Mouse (Mus musculus) heart, postnatal 0 days (tissue): Measurements from ENCODE around the gene Alkbh1. TPM values are rescaled to one million over a fixed set of nuclear protein-coding genes. Genes with fewer than 3 reads are reported as not detected.

ENCODE experiments used
- ATAC-seq: fragments of 200-750 bp; cut with Nextera tagmentation; 2 replicates; pipeline ENCODE4 v1.8.0; 2017; ENCODE audit warnings: low read depth, moderate number of reproducible peaks, moderate library complexity; ENCODE audit not compliant: insufficient read depth
- DNase-seq: peaks from one replicate; pipeline ENCODE4 v3.0.0-alpha.2; 2016; ENCODE audit warnings: low spot score
- H3K27ac ChIP-seq: fragments of 300-500 bp; sonication (generic); 2 replicates; pipeline ENCODE4 v1.5.1; 2014; ENCODE audit warnings: low read depth, mild to moderate bottlenecking
- H3K27me3 ChIP-seq: fragments of 300-500 bp; sonication (generic); 2 replicates; pipeline ENCODE4 v1.6.1; 2014; ENCODE audit warnings: low read length, mixed read lengths; ENCODE audit not compliant: control insufficient read depth, insufficient read depth
- H3K36me3 ChIP-seq: fragments of 300-500 bp; sonication (generic); replicated peaks from 2 replicates; pipeline ENCODE4 v1.6.1; 2014; ENCODE audit warnings: low read length, mixed read lengths; ENCODE audit not compliant: control insufficient read depth, insufficient read depth
- H3K4me1 ChIP-seq: fragments of 300-500 bp; sonication (generic); 2 replicates; pipeline ENCODE4 v1.6.1; 2014; ENCODE audit warnings: antibody characterized with exemption; ENCODE audit not compliant: control insufficient read depth, insufficient read depth
- H3K4me2 ChIP-seq: fragments of 300-500 bp; sonication (generic); 2 replicates; pipeline ENCODE4 v1.6.1; 2014; ENCODE audit warnings: low read depth, mild to moderate bottlenecking, low read length, moderate library complexity
- H3K4me3 ChIP-seq: fragments of 300-500 bp; sonication (generic); 2 replicates; pipeline ENCODE4 v1.5.1; 2014; ENCODE audit warnings: low read depth, low read length
- H3K9ac ChIP-seq: fragments of 300-500 bp; sonication (generic); replicated peaks from 2 replicates; pipeline ENCODE4 v1.6.1; 2014; ENCODE audit warnings: low read depth, low read length, mixed read lengths
- H3K9me3 ChIP-seq: fragments of 300-500 bp; sonication (generic); replicated peaks from 2 replicates; pipeline ENCODE4 v1.6.1; 2016; ENCODE audit warnings: low read length; ENCODE audit not compliant: control insufficient read depth
- CTCF ChIP-seq: IDR thresholded peaks from 2 replicates; pipeline ENCODE4 v1.5.1; 2016; ENCODE audit warnings: antibody characterized with exemption, control low read depth, low read depth
- EP300 ChIP-seq: IDR thresholded peaks from 2 replicates; pipeline ENCODE4 v1.6.1; 2016; ENCODE audit warnings: antibody characterized with exemption, low read depth
- WGBS: fragments of 180-500 bp; shearing (Covaris S2); extraction: QIAGEN DNeasy Blood & Tissue Kit; methylation state at CpG from one replicate; pipeline ENCODE4 v1.1.7; 2014; 5-methylcytosine and 5-hydroxymethylcytosine counted together
- microRNA-seq: library from miRNA; unstranded; fragments of <30 nt; microRNA quantifications from one replicate; pipeline ENCODE4, GENCODE M21; 2016
- polyA plus RNA-seq: library from polyadenylated mRNA; unstranded; fragments of >200 nt; fragmentation: Nextera tagmentation; extraction: Ambion mirVana; gene quantifications from 2 replicates; pipeline ENCODE4 v1.2.1, GENCODE M21; 2015
- total RNA-seq: library from RNA; depleted of rRNA; stranded (reverse); fragments of >200 nt; gene quantifications from 2 replicates; pipeline ENCODE4 v1.2.3, GENCODE M21; 2014; ENCODE audit warnings: low replicate concordance; rRNA removed

Alkbh1 gene
- total and polyA plus RNA-seq, 2 experiments from 2014 or later = 17.7 to 26.2 TPM

- no peak overlapping the region for H3K9ac ChIP-seq
- no peak overlapping the region for H3K4me3 ChIP-seq
- no peak overlapping the region for H3K4me2 ChIP-seq
- H3K27ac ChIP-seq = peak overlapping the region; percentile 39; the same call in 1 of the 2 replicates
- H3K9me3 ChIP-seq = no peaks in the 10 kb centered on the region
- DNase-seq (no peak), ATAC-seq (no peak)
- no peak for TF ChIP-seq EP300
- no peak for TF ChIP-seq CTCF
- WGBS = 64% methylated on average over 10 of the region's 10 CpGs
- H3K4me1 ChIP-seq = peaks cover 19% of the 10 kb centered on the region
- no peaks in the 10 kb centered on the region for H3K27me3 ChIP-seq
- no peaks in the 10 kb centered on the region for H3K36me3 ChIP-seq
These were observed 63.0 kb downstream of the Alkbh1 start for GRCm38 (mm10) chr12:87380586-87381379.

GRCm38 (mm10) chr12:87379496-87379895 lies 64.3 kb downstream of the Alkbh1 start:
- 79% methylated on average over 2 of the region's 2 CpGs for WGBS
- ATAC-seq (no peak), DNase-seq (no peak)

More at GRCm38 (mm10) chr12:87379496-87379895, 64.3 kb downstream of the Alkbh1 start:
- Histone ChIP-seq H3K4me1 (peaks cover 19% of the 10 kb centered on the region), H3K27me3 (no peaks in the 10 kb centered on the region), H3K9ac (no peak overlapping the region), H3K4me2 (no peak overlapping the region), H3K4me3 (no peak overlapping the region), H3K27ac (no peak overlapping the region), H3K36me3 (no peaks in the 10 kb centered on the region), H3K9me3 (no peaks in the 10 kb centered on the region)
- TF ChIP-seq EP300 (no peak), CTCF (no peak)

Small RNA genes within 50 kb of the gene (microRNA-seq; reads per million reads assigned to microRNA genes)
- gene Mir3068 = 119 reads per million, percentile 59 among the genes with 10 or more reads in this experiment

Other genes starting within 250 kb of the Alkbh1 start
- gene Samd15, start 244.3 kb downstream of the Alkbh1 start, total RNA-seq = not detected in 2 replicates
- 0.46 and 0.59 TPM in 2 replicates for gene Samd15, start 244.3 kb downstream of the Alkbh1 start, polyA plus RNA-seq
- 3.7 and 3.9 TPM in 2 replicates for gene Tmed8, start 243.6 kb downstream of the Alkbh1 start, total RNA-seq
- 0.62 and 0.89 TPM in 2 replicates for gene Tmed8, start 243.6 kb downstream of the Alkbh1 start, polyA plus RNA-seq
- not detected in 2 replicates for gene Noxred1, start 205.3 kb downstream of the Alkbh1 start, total RNA-seq
- 0.30 and 0.37 TPM in 2 replicates for gene Noxred1, start 205.3 kb downstream of the Alkbh1 start, polyA plus RNA-seq
- gene Vipas39, start 177.8 kb downstream of the Alkbh1 start, total RNA-seq = 34.1 and 40.4 TPM in 2 replicates
- gene Vipas39, start 177.8 kb downstream of the Alkbh1 start, polyA plus RNA-seq = 29.2 and 31.4 TPM in 2 replicates
- gene Ahsa1, start 177.5 kb downstream of the Alkbh1 start, total RNA-seq = 80.7 and 93.4 TPM in 2 replicates
- 109 and 113 TPM in 2 replicates for gene Ahsa1, start 177.5 kb downstream of the Alkbh1 start, polyA plus RNA-seq
- 0.31 TPM in 1 of 2 replicates, not detected in the other for gene Ism2, start 144.3 kb downstream of the Alkbh1 start, total RNA-seq
- gene Ism2, start 144.3 kb downstream of the Alkbh1 start, polyA plus RNA-seq = 0.20 and 0.30 TPM in 2 replicates
- 23.5 and 66.6 TPM in 2 replicates for gene Sptlc2, start 55.7 kb downstream of the Alkbh1 start, total RNA-seq
- gene Sptlc2, start 55.7 kb downstream of the Alkbh1 start, polyA plus RNA-seq = 65.1 and 67.0 TPM in 2 replicates
- 123 and 224 TPM in 2 replicates for gene Slirp, start 121 bp downstream of the Alkbh1 start, total RNA-seq
- gene Slirp, start 121 bp downstream of the Alkbh1 start, polyA plus RNA-seq = 288 and 307 TPM in 2 replicates
- gene Snw1, start 28.3 kb upstream of the Alkbh1 start, total RNA-seq = 20.9 and 35.6 TPM in 2 replicates
- gene Snw1, start 28.3 kb upstream of the Alkbh1 start, polyA plus RNA-seq = 68.1 and 70.1 TPM in 2 replicates
- gene Gm5788, start 50.7 kb upstream of the Alkbh1 start, total RNA-seq = not detected in 2 replicates
- gene Gm5788, start 50.7 kb upstream of the Alkbh1 start, polyA plus RNA-seq = not detected in 2 replicates
- gene Gm8300, start 70.3 kb upstream of the Alkbh1 start, total RNA-seq = not detected in 2 replicates
- gene Gm8300, start 70.3 kb upstream of the Alkbh1 start, polyA plus RNA-seq = not detected in 2 replicates
- gene Oog1, start 158.7 kb upstream of the Alkbh1 start, total RNA-seq = not detected in 2 replicates
- gene Oog1, start 158.7 kb upstream of the Alkbh1 start, polyA plus RNA-seq = not detected in 2 replicates
- not detected in 2 replicates for gene Gm4027, start 174.9 kb upstream of the Alkbh1 start, total RNA-seq
- gene Gm4027, start 174.9 kb upstream of the Alkbh1 start, polyA plus RNA-seq = not detected in 2 replicates
- gene Gm16381, start 200.6 kb upstream of the Alkbh1 start, total RNA-seq = not detected in 2 replicates
- not detected in 2 replicates for gene Gm16381, start 200.6 kb upstream of the Alkbh1 start, polyA plus RNA-seq